Mouse (Mus musculus): ENCODE results near the gene 4833420G17Rik. TPM values are rescaled to one million over a fixed set of nuclear protein-coding genes. Genes with fewer than 3 reads are reported as not detected.
"Not testable (repeated sequence)": the region's sequence is repeated elsewhere in the genome, so short reads cannot be mapped to it uniquely, and the experiment has no call there.

Gene 4833420G17Rik
- polyA plus RNA-seq, 1 experiment from 2014 or later: 83.3 TPM

GRCm38 (mm10) chr13:119487354-119487753 is 24.8 kb downstream of the 4833420G17Rik start:
- no peak for DNase-seq (ENCODE audit: low spot score)
- Histone ChIP-seq H3K4me3 (no peak overlapping the region), H3K27me3 (ENCODE audit: low read depth, poor library complexity, severe bottlenecking) (no peaks in the 10 kb centered on the region), H3K4me1 (no peaks in the 10 kb centered on the region), H3K36me3 (peaks cover 47% of the 10 kb centered on the region), H3K9me3 (replicated peaks) (peaks cover 13% of the 10 kb centered on the region), H3K27ac (no peak overlapping the region)
- WGBS: 69% methylated on average over 7 of the region's 7 CpGs

GRCm38 (mm10) chr13:119487880-119488580 is 25.5 kb downstream of the 4833420G17Rik start, which contains the start of the genes Tmem267 and 3110070M22Rik:
TSS of gene Tmem267 (plus strand) at chr13:119488039.
TSS of gene 3110070M22Rik (minus strand) at chr13:119488383.
- Histone ChIP-seq H3K9me3 (replicated peaks) (peaks cover 13% of the 10 kb centered on the region), H3K4me3 (no peak within 1 kb of the TSS), H3K27ac (peak within 1 kb of the TSS; percentile 0; the same call in 1 of the 2 replicates), H3K27me3 (ENCODE audit: low read depth, poor library complexity, severe bottlenecking) (no peaks in the 10 kb centered on the region), H3K36me3 (peaks cover 41% of the 10 kb centered on the region), H3K4me1 (no peaks in the 10 kb centered on the region)
- 77% methylated on average over 87 of the region's 87 CpGs for WGBS
- DNase-seq (ENCODE audit: low spot score): peak; percentile 85

- not testable (repeated sequence) for H3K27me3 ChIP-seq (ENCODE audit: low read depth, poor library complexity, severe bottlenecking); H3K4me3 ChIP-seq; H3K27ac ChIP-seq; H3K4me1 ChIP-seq; DNase-seq (ENCODE audit: low spot score); H3K36me3 ChIP-seq
- WGBS: 94% methylated on average over 10 of the region's 10 CpGs
- H3K9me3 ChIP-seq (replicated peaks): peaks cover 16% of the 10 kb centered on the region
Observed at GRCm38 (mm10) chr13:119492083-119492482, 29.5 kb downstream of the 4833420G17Rik start.

GRCm38 (mm10) chr13:119494938-119495337 is 32.4 kb downstream of the 4833420G17Rik start:
- not testable (repeated sequence) for DNase-seq (ENCODE audit: low spot score); H3K27ac ChIP-seq; H3K36me3 ChIP-seq; H3K27me3 ChIP-seq (ENCODE audit: low read depth, poor library complexity, severe bottlenecking); H3K4me1 ChIP-seq; H3K4me3 ChIP-seq
- peaks cover 16% of the 10 kb centered on the region for H3K9me3 ChIP-seq (replicated peaks)
- WGBS: 95% methylated on average over 13 of the region's 22 CpGs

Other genes starting within 250 kb of the 4833420G17Rik start
- 86.9 and 93.3 TPM in 2 replicates for gene Paip1, start 34.2 kb upstream of the 4833420G17Rik start, polyA plus RNA-seq (2016; fragmentation: Nextera tagmentation; extraction: Ambion mirVana)
- 0.93 and 1.2 TPM in 2 replicates for gene Tmem267, start 25.3 kb downstream of the 4833420G17Rik start, polyA plus RNA-seq (2016; fragmentation: Nextera tagmentation; extraction: Ambion mirVana)
- 1.0 and 1.3 TPM in 2 replicates for gene 3110070M22Rik, start 25.6 kb downstream of the 4833420G17Rik start, polyA plus RNA-seq (2016; fragmentation: Nextera tagmentation; extraction: Ambion mirVana)
- 0.05 and 0.10 TPM in 2 replicates for gene Ccl28, start 161.1 kb downstream of the 4833420G17Rik start, polyA plus RNA-seq (2016; fragmentation: Nextera tagmentation; extraction: Ambion mirVana)
- 195 and 225 TPM in 2 replicates for gene Hmgcs1, start 227.6 kb downstream of the 4833420G17Rik start, polyA plus RNA-seq (2016; fragmentation: Nextera tagmentation; extraction: Ambion mirVana)

Data from limb, embryonic 10.5 days (tissue).